Mouse (Mus musculus) kidney, embryonic 16.5 days (tissue): ENCODE measurements around the gene Pkm. TPM values are rescaled to one million over a fixed set of nuclear protein-coding genes. Genes with fewer than 3 reads are reported as not detected.

Experiments
- ATAC-seq: fragments of 200-750 bp; cut with Nextera tagmentation; 2 replicates; pipeline ENCODE4 v1.8.0; 2017; ENCODE audit warnings: moderate TSS enrichment; ENCODE audit not compliant: low FRiP score, low TSS enrichment
- H3K27ac ChIP-seq: fragments of 300-500 bp; sonication (generic); 2 replicates; pipeline ENCODE4 v1.5.1; 2014; ENCODE audit warnings: low read length
- H3K27me3 ChIP-seq: fragments of 300-500 bp; sonication (generic); 2 replicates; pipeline ENCODE4 v1.6.1; 2014; ENCODE audit warnings: low read length, control low read depth, mixed read lengths; ENCODE audit not compliant: insufficient read depth
- H3K36me3 ChIP-seq: fragments of 300-500 bp; sonication (generic); 2 replicates; pipeline ENCODE4 v1.6.1; 2014; ENCODE audit warnings: low read length, control low read depth, mixed read lengths; ENCODE audit not compliant: insufficient read depth
- H3K4me1 ChIP-seq: fragments of 300-500 bp; sonication (generic); 2 replicates; pipeline ENCODE4 v1.6.1; 2014; ENCODE audit warnings: low read length, control low read depth, mixed read lengths; ENCODE audit not compliant: insufficient read depth
- H3K4me2 ChIP-seq: fragments of 300-500 bp; sonication (generic); replicated peaks from 2 replicates; pipeline ENCODE4 v1.6.1; 2014; ENCODE audit warnings: low read depth, low read length
- H3K4me3 ChIP-seq: fragments of 300-500 bp; sonication (generic); 2 replicates; pipeline ENCODE4 v1.5.1; 2014; ENCODE audit warnings: mild to moderate bottlenecking, low read length
- H3K9ac ChIP-seq: fragments of 300-500 bp; sonication (generic); replicated peaks from 2 replicates; pipeline ENCODE4 v1.6.1; 2014; ENCODE audit warnings: low read length
- H3K9me3 ChIP-seq: fragments of 300-500 bp; sonication (generic); 2 replicates; pipeline ENCODE4 v1.6.1; 2016; ENCODE audit warnings: low read length, control low read depth
- WGBS: fragments of 180-500 bp; shearing (Covaris S2); extraction: QIAGEN DNeasy Blood & Tissue Kit; methylation state at CpG from one replicate; pipeline ENCODE4 v1.1.7; 2014; 5-methylcytosine and 5-hydroxymethylcytosine counted together
- polyA plus RNA-seq: library from polyadenylated mRNA; unstranded; fragments of >200 nt; fragmentation: Nextera tagmentation; extraction: Ambion mirVana; gene quantifications from 2 replicates; pipeline ENCODE4 v1.2.1, GENCODE M21; 2015

Gene Pkm
- 1,434 and 1,451 TPM in 2 replicates for polyA plus RNA-seq

GRCm38 (mm10) chr9:59655958-59656634, at the start of gene Pkm:
Pkm (plus strand) TSS chr9:59656368.
- no peaks in the 10 kb centered on the region for H3K27me3 ChIP-seq
- peak; percentile 94 for ATAC-seq
- peak within 1 kb of the TSS; percentile 80 for H3K4me2 ChIP-seq
- WGBS: under 1% methylated on average over 46 of the region's 46 CpGs
- H3K9me3 ChIP-seq: no peaks in the 10 kb centered on the region
- H3K4me3 ChIP-seq: peak within 1 kb of the TSS; percentile 77
- H3K36me3 ChIP-seq: peaks cover 8% of the 10 kb centered on the region
- peak within 1 kb of the TSS; percentile 86 for H3K9ac ChIP-seq
- peaks cover 41% of the 10 kb centered on the region for H3K4me1 ChIP-seq
- H3K27ac ChIP-seq: peak within 1 kb of the TSS; percentile 96

- Histone ChIP-seq H3K9me3 (no peaks in the 10 kb centered on the region), H3K4me2 (no peak overlapping the region), H3K9ac (no peak overlapping the region), H3K27me3 (no peaks in the 10 kb centered on the region), H3K36me3 (no peaks in the 10 kb centered on the region), H3K27ac (no peak overlapping the region), H3K4me3 (no peak overlapping the region), H3K4me1 (no peaks in the 10 kb centered on the region)
- ATAC-seq: no peak
- WGBS: 81% methylated on average over 2 of the region's 2 CpGs
Measured at GRCm38 (mm10) chr9:59610950-59611349, 45.2 kb upstream of the Pkm start.

DNA sequence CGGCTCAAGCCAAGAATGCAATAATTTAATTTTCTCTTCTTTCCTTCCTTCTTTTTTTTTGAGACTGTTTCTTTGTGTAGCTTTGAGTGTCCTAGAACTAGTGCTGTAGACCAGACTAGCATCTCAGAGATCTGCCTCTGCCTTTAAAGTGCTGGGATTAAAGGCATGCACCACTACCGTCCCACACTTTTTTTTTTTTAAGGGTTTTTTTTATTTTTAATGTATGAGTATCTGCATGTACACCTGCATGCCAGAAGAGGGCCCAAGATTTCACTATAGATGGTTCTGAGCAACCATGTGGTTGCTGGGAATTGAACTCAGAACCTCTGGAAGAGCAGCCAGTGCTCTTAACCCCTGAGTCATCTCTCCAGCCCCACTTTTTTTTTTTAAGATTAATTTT, 40.4 kb upstream of the Pkm start:
- H3K9me3 ChIP-seq: no peaks in the 10 kb centered on the region
- H3K9ac ChIP-seq: no peak overlapping the region
- H3K27me3 ChIP-seq: no peaks in the 10 kb centered on the region
- no peak overlapping the region for H3K27ac ChIP-seq
- no peak for ATAC-seq
- peaks cover 12% of the 10 kb centered on the region for H3K4me1 ChIP-seq
- no peaks in the 10 kb centered on the region for H3K36me3 ChIP-seq
- H3K4me3 ChIP-seq: no peak overlapping the region
- 89% methylated on average over 2 of the region's 2 CpGs for WGBS
- H3K4me2 ChIP-seq: no peak overlapping the region

GRCm38 (mm10) chr9:59616622-59617306, 39.4 kb upstream of the Pkm start, which contains the start of gene Parp6:
Parp6 (plus strand) TSS chr9:59617284.
- Histone ChIP-seq H3K9me3 (no peaks in the 10 kb centered on the region), H3K27ac (peak within 1 kb of the TSS; percentile 95), H3K36me3 (no peaks in the 10 kb centered on the region), H3K4me2 (peak within 1 kb of the TSS; percentile 78), H3K4me3 (peak within 1 kb of the TSS; percentile 91), H3K4me1 (peaks cover 12% of the 10 kb centered on the region), H3K9ac (peak within 1 kb of the TSS; percentile 91), H3K27me3 (no peaks in the 10 kb centered on the region)
- WGBS: 1% methylated on average over 33 of the region's 36 CpGs
- ATAC-seq: peak; percentile 100

DNA sequence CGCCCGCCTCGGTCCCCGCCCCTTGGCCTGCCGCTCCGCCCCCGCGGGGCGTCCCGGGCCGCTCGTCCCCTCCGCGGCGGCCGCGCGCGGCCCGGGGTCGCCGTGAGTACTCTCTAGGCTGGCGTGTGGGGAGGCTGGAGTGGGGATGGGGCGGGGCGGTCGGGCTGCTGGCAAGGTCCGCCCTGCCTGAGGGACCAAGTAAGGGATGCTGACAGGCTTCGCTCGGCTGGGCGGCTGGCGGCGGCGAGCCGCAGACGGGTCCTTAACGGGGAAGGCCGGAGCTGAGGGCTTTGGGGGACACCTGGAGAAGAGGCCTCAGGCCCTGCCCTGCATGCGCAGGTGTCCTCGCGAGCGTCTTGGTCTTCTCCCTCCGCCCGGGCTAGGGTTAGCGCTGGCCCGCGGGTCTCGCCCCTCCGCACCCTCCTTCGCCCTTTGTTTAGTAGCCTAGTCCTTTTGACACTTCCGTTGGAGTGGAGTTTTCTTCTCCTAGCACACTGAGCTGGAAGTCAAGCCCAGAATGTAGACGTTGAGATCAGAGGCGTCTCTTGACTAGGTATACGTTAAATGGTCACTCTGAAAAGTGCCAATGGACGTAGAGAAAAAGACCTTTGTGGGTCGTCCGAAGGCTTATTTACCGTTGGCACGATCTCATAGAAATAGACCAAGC, 38.7 kb upstream of the Pkm start:
- Histone ChIP-seq H3K36me3 (peaks cover 4% of the 10 kb centered on the region; the same call in 1 of the 2 replicates), H3K4me1 (peaks cover 12% of the 10 kb centered on the region), H3K4me3 (peak overlapping the region; percentile 91), H3K9ac (peak overlapping the region; percentile 91), H3K27ac (peak overlapping the region; percentile 95), H3K9me3 (no peaks in the 10 kb centered on the region), H3K4me2 (peak overlapping the region; percentile 78), H3K27me3 (no peaks in the 10 kb centered on the region)
- under 1% methylated on average over 48 of the region's 58 CpGs for WGBS
- ATAC-seq: no peak; the same call in 1 of the 2 replicates

DNA sequence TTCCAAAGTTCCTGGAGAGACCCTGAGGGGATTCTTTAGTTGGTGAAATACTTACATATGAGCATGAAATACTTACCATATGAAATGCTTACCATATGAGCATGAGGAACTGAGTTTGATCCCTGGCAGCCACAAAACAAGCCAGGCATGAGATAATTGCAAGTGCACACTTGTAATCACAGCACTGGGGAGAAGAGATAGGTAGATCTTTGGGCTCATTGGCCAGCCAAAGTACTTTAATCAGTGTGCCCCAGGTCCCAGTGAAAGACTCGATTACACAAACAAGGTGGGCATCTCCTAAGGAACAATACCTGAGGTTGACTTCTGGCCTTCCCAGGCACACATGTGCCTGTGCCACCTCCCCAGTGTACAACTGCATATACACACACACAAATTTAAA, 17.8 kb upstream of the Pkm start:
- Histone ChIP-seq H3K36me3 (peaks cover 39% of the 10 kb centered on the region), H3K4me2 (no peak overlapping the region), H3K27ac (no peak overlapping the region), H3K4me1 (no peaks in the 10 kb centered on the region), H3K9ac (no peak overlapping the region), H3K27me3 (no peaks in the 10 kb centered on the region), H3K9me3 (no peaks in the 10 kb centered on the region), H3K4me3 (no peak overlapping the region)
- WGBS: 91% methylated on average over 1 of the region's 1 CpGs
- ATAC-seq: no peak

DNA sequence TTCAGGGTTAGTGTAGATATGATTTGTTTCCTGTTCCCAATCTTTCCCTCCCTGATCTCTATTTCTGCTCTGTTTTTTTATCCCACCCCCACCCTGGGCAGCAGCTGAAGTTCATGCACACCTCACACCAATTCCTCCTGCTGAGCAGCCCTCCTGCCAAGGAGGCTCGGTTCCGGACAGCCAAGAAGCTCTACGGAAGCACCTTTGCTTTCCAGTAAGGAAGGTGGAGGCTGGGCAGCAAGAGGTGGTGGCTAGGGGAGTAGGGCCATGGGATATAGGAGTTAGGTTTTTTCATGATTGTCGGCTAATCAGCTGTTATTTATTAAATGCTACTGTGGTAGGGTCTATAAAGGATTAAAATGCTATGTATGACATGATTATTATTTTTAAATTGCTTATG, 16.2 kb upstream of the Pkm start:
- no peaks in the 10 kb centered on the region for H3K9me3 ChIP-seq
- no peak overlapping the region for H3K27ac ChIP-seq
- no peaks in the 10 kb centered on the region for H3K27me3 ChIP-seq
- peaks cover 32% of the 10 kb centered on the region for H3K36me3 ChIP-seq
- H3K4me3 ChIP-seq: no peak overlapping the region
- no peak overlapping the region for H3K4me2 ChIP-seq
- WGBS: 95% methylated on average over 4 of the region's 4 CpGs
- ATAC-seq: no peak
- no peak overlapping the region for H3K9ac ChIP-seq
- no peaks in the 10 kb centered on the region for H3K4me1 ChIP-seq

DNA sequence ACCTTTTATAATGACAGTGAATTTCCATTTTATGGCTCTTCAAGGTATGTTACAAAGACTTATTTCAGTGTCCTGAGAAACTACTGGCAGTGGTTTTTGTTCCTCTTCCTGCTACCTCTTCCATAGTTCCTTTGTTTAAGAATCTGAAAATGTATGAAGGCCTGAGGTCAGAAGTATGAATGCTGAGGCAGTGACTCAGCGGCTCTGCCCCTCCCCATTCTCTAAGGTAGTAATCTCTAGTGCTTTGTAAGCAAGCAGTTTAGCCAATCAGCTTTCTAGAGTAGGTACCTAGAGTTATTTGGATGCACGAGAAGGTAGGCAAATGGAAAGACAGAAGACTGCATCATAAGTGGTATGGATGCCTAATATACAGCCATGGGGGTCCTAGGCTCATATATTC, 14.8 kb upstream of the Pkm start:
- H3K36me3 ChIP-seq: peaks cover 27% of the 10 kb centered on the region
- H3K27ac ChIP-seq: no peak overlapping the region
- H3K4me1 ChIP-seq: no peaks in the 10 kb centered on the region
- H3K4me3 ChIP-seq: no peak overlapping the region
- no peak overlapping the region for H3K9ac ChIP-seq
- ATAC-seq: no peak
- no peaks in the 10 kb centered on the region for H3K27me3 ChIP-seq
- WGBS: 73% methylated on average over 2 of the region's 2 CpGs
- no peaks in the 10 kb centered on the region for H3K9me3 ChIP-seq
- no peak overlapping the region for H3K4me2 ChIP-seq

- Histone ChIP-seq H3K4me3 (no peak overlapping the region), H3K4me2 (no peak overlapping the region), H3K36me3 (peaks cover 17% of the 10 kb centered on the region), H3K9ac (no peak overlapping the region), H3K27ac (no peak overlapping the region), H3K4me1 (no peaks in the 10 kb centered on the region), H3K9me3 (no peaks in the 10 kb centered on the region), H3K27me3 (no peaks in the 10 kb centered on the region)
- ATAC-seq: no peak
- WGBS: 94% methylated on average over 4 of the region's 4 CpGs
Measured at GRCm38 (mm10) chr9:59649911-59650310, 6.3 kb upstream of the Pkm start.
